Mouse (Mus musculus) ES-Bruce4 (cell line): ENCODE results near the gene Nacc1. TPM values are rescaled to one million over a fixed set of nuclear protein-coding genes. Genes with fewer than 3 reads are reported as not detected.

Experiments
- H3K27ac ChIP-seq: 2 replicates; pipeline ENCODE4 v1.5.1; 2012; ENCODE audit warnings: low read length, inconsistent platforms; ENCODE audit not compliant: insufficient read depth
- H3K27me3 ChIP-seq: 2 replicates; pipeline ENCODE4 v1.6.1; 2012; ENCODE audit warnings: mild to moderate bottlenecking, low read length, inconsistent platforms; ENCODE audit not compliant: control insufficient read depth, poor library complexity, insufficient read depth, severe bottlenecking
- H3K36me3 ChIP-seq: 2 replicates; pipeline ENCODE4 v1.6.1; 2012; ENCODE audit warnings: inconsistent platforms, mild to moderate bottlenecking, low read length, moderate library complexity; ENCODE audit not compliant: control insufficient read depth, poor library complexity, insufficient read depth, severe bottlenecking
- H3K4me1 ChIP-seq: one replicate; pipeline ENCODE4 v1.8.1; 2011; ENCODE audit warnings: low read length; ENCODE audit not compliant: control insufficient read depth, insufficient read depth
- H3K4me3 ChIP-seq: 2 replicates; pipeline ENCODE4 v1.5.1; 2011; ENCODE audit warnings: low read depth, mild to moderate bottlenecking, low read length
- H3K9ac ChIP-seq: 2 replicates; pipeline ENCODE4 v1.6.1; 2012; ENCODE audit warnings: low read depth, mild to moderate bottlenecking, inconsistent platforms; ENCODE audit not compliant: poor library complexity, severe bottlenecking
- H3K9me3 ChIP-seq: replicated peaks from 2 replicates; pipeline ENCODE4 v1.6.1; 2012; ENCODE audit warnings: mild to moderate bottlenecking, low read length, inconsistent platforms; ENCODE audit not compliant: control insufficient read depth, poor library complexity, insufficient read depth, severe bottlenecking
- CTCF ChIP-seq: IDR thresholded peaks from one replicate; pipeline ENCODE4 v1.8.1; 2011; ENCODE audit warnings: low read depth, low read length
- EP300 ChIP-seq: IDR thresholded peaks from 2 replicates; pipeline ENCODE4 v1.6.1; 2011; ENCODE audit warnings: low read depth, low read length; ENCODE audit not compliant: insufficient read depth
- POLR2A ChIP-seq: IDR thresholded peaks from one replicate; pipeline ENCODE4 v1.8.1; 2011; ENCODE audit warnings: low read length; ENCODE audit not compliant: insufficient read depth
- polyA plus RNA-seq: library from polyadenylated mRNA; stranded (reverse); fragments of >200 nt; gene quantifications from 2 replicates; pipeline ENCODE4 v1.2.4, GENCODE M21; 2011; ENCODE audit warnings: low read depth; ENCODE audit not compliant: missing spikeins, insufficient read depth, insufficient read length

Gene Nacc1
- polyA plus RNA-seq, 1 experiment = 89.7 TPM

- Histone ChIP-seq H3K36me3 (peaks cover 16% of the 10 kb centered on the region), H3K4me3 (no peak overlapping the region), H3K9ac (no peak overlapping the region), H3K4me1 (no peaks in the 10 kb centered on the region), H3K27ac (no peak overlapping the region), H3K9me3 (no peaks in the 10 kb centered on the region), H3K27me3 (peaks cover 20% of the 10 kb centered on the region)
- TF ChIP-seq POLR2A = no peak
- no peak for TF ChIP-seq EP300
- no peak for TF ChIP-seq CTCF
Observed at GRCm38 (mm10) chr8:84702963-84703465, 15.4 kb upstream of the Nacc1 start.

GRCm38 (mm10) chr8:84702561-84702960 lies 14.9 kb upstream of the Nacc1 start:
- no peaks in the 10 kb centered on the region for H3K4me1 ChIP-seq

DNA sequence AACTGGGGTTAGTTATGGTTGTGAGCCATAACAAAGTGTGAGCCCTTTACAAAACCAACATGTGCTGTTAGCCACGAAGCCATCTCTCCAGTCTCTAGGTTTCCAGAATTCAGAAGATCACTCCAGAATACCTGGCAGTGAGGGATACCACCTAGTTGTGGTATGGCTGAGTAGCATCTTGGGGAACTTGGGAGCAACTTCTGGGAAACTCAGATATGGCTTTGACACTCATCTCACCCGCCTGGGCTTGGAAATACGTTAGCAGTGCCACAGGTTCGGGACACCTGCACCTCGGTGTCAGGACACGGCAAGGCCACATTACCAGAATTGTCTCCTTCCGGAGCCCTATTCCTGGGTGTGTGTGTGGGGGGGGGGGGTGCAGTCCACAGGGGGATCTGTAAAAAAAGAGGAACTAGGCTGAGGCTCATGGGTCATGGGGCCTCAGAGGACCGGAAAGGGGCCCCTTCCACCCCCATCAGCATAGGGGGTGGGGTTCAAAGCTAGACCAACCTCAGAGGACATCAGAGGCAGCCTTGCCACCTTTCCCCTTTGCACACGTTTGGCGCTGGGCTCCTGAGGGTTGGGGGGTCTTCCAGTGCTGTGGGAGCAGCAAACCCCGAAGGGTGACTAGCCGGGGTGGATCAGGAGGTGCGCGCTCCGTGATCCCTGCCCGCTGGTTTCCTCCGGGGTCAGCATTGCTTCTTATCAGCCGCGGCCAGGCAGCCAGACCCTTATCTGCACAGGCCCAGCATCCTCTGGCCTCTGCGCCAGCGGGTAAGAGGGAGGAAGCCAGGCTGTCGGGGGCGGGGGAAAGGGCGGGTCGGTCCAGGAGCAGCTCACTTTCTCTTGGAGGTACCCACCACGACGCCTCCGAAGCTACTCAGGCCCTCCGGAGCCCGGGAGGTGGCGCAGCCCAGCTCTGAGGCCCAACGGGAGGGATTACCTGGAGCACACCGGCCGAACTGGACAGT lies 13.6 kb upstream of the Nacc1 start, which contains the start of gene Lyl1:
TSS of gene Lyl1 (plus strand) at position 517 of the 971 bp plus-strand sequence.
- Histone ChIP-seq H3K9ac (peak within 1 kb of the TSS; percentile 41), H3K27ac (no peak within 1 kb of the TSS), H3K9me3 (no peaks in the 10 kb centered on the region), H3K27me3 (peaks cover 9% of the 10 kb centered on the region), H3K4me3 (peak within 1 kb of the TSS; percentile 15), H3K4me1 (no peaks in the 10 kb centered on the region), H3K36me3 (peaks cover 26% of the 10 kb centered on the region)
- no peak for TF ChIP-seq CTCF
- no peak for TF ChIP-seq POLR2A
- TF ChIP-seq EP300 = no peak

More at GRCm38 (mm10) chr8:84702561-84702960, 14.9 kb upstream of the Nacc1 start:
- H3K9ac ChIP-seq = no peak overlapping the region
- H3K36me3 ChIP-seq = peaks cover 21% of the 10 kb centered on the region
- H3K27me3 ChIP-seq = peaks cover 20% of the 10 kb centered on the region
- H3K9me3 ChIP-seq = no peaks in the 10 kb centered on the region
- no peak overlapping the region for H3K27ac ChIP-seq
- TF ChIP-seq EP300 (no peak), POLR2A (no peak), CTCF (no peak)
- H3K4me3 ChIP-seq = no peak overlapping the region

- no peaks in the 10 kb centered on the region for H3K9me3 ChIP-seq
- TF ChIP-seq POLR2A = no peak
- no peak for TF ChIP-seq EP300
- no peak for TF ChIP-seq CTCF
- peaks cover 6% of the 10 kb centered on the region for H3K27me3 ChIP-seq
- H3K4me1 ChIP-seq = no peaks in the 10 kb centered on the region
- H3K36me3 ChIP-seq = peaks cover 26% of the 10 kb centered on the region
- H3K9ac ChIP-seq = no peak overlapping the region
- no peak overlapping the region for H3K4me3 ChIP-seq
- no peak overlapping the region for H3K27ac ChIP-seq
Observed at GRCm38 (mm10) chr8:84700526-84700925, 12.9 kb upstream of the Nacc1 start.

- Histone ChIP-seq H3K9me3 (no peaks in the 10 kb centered on the region), H3K27me3 (no peaks in the 10 kb centered on the region), H3K9ac (no peak overlapping the region), H3K36me3 (peaks cover 29% of the 10 kb centered on the region), H3K27ac (no peak overlapping the region), H3K4me3 (no peak overlapping the region), H3K4me1 (no peaks in the 10 kb centered on the region)
- TF ChIP-seq EP300 (no peak), POLR2A (no peak), CTCF (peak; percentile 83)
Observed at GRCm38 (mm10) chr8:84699861-84700322, 12.2 kb upstream of the Nacc1 start.
